Mouse (Mus musculus): ENCODE measurements at regions not wholly inside any gene's neighbourhood (a gene's known extent, or its start where the extent isn't known, plus 50 kb on each side); places are given as distances from the start of the nearest gene placed in this dataset.

GRCm38 (mm10) chr16:39431581-39431980 is 539.1 kb downstream of the Igsf11 start:
- no peak for DNase-seq (ENCODE audit: low spot score)
- H3K27me3 ChIP-seq (ENCODE audit: low read depth, poor library complexity, severe bottlenecking) = no peaks in the 10 kb centered on the region
- no peaks in the 10 kb centered on the region for H3K9me3 ChIP-seq (replicated peaks)
- no peak overlapping the region for H3K27ac ChIP-seq (replicated peaks)
- WGBS = 90% methylated on average over 1 of the region's 1 CpGs
- H3K4me3 ChIP-seq = no peak overlapping the region
- H3K36me3 ChIP-seq = no peaks in the 10 kb centered on the region
- no peaks in the 10 kb centered on the region for H3K4me1 ChIP-seq

- Histone ChIP-seq H3K9me3 (replicated peaks) (no peaks in the 10 kb centered on the region), H3K4me3 (no peak overlapping the region), H3K27me3 (ENCODE audit: low read depth, poor library complexity, severe bottlenecking) (no peaks in the 10 kb centered on the region), H3K36me3 (no peaks in the 10 kb centered on the region), H3K27ac (replicated peaks) (no peak overlapping the region), H3K4me1 (no peaks in the 10 kb centered on the region)
- WGBS = 92% methylated on average over 2 of the region's 2 CpGs
- DNase-seq (ENCODE audit: low spot score) = no peak
Measured at GRCm38 (mm10) chr16:39445740-39446139, 538.4 kb upstream of the Lsamp start.

GRCm38 (mm10) chr16:39453400-39454138 is 530.6 kb upstream of the Lsamp start:
- Histone ChIP-seq H3K27ac (replicated peaks) (no peak overlapping the region), H3K4me3 (no peak overlapping the region), H3K27me3 (ENCODE audit: low read depth, poor library complexity, severe bottlenecking) (no peaks in the 10 kb centered on the region), H3K9me3 (replicated peaks) (no peaks in the 10 kb centered on the region), H3K4me1 (peaks cover 8% of the 10 kb centered on the region; the same call in 1 of the 2 replicates), H3K36me3 (no peaks in the 10 kb centered on the region)
- DNase-seq (ENCODE audit: low spot score) = no peak
- WGBS = 76% methylated on average over 5 of the region's 5 CpGs
